Mouse (Mus musculus) lung, postnatal 0 days (tissue): ENCODE measurements at regions not wholly inside any gene's neighbourhood (a gene's known extent, or its start where the extent isn't known, plus 50 kb on each side); places are given as distances from the start of the nearest gene placed in this dataset.

Source experiments
- CTCF ChIP-seq: IDR thresholded peaks from 2 replicates; pipeline ENCODE4 v1.5.1; 2016; ENCODE audit warnings: antibody characterized with exemption, mild to moderate bottlenecking
- EP300 ChIP-seq: IDR thresholded peaks from 2 replicates; pipeline ENCODE4 v1.6.1; 2016; ENCODE audit warnings: antibody characterized with exemption, mild to moderate bottlenecking, control low read depth

DNA sequence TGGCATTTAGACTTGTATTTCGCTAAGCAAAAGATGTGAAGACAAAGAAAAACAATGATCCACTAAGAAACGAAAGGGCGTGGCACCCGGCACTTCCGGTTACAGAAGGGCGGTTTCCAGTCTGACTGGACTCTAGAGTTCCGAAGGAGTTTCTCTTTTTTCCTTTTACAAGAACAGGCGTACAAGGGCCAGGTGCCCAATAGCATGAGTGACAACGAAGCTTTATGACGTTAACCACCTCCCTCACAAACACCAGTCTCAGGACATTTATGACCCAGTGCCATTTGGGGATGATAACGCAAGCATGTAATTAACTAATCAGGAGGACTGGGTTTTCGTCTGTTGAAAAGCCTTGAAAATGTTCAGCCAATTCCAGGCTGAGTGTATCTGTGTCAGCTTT is 347.9 kb upstream of the Prickle1 start:
- no peak for TF ChIP-seq CTCF
- TF ChIP-seq EP300: no peak
